Mouse (Mus musculus) hindbrain, embryonic 12.5 days (tissue): ENCODE data around the gene Adora1. TPM values are rescaled to one million over a fixed set of nuclear protein-coding genes. Genes with fewer than 3 reads are reported as not detected.

ENCODE experiments used
- ATAC-seq: fragments of 200-750 bp; cut with Nextera tagmentation; 2 replicates; pipeline ENCODE4 v1.8.0; 2017; ENCODE audit warnings: moderate TSS enrichment; ENCODE audit not compliant: low FRiP score
- H3K27ac ChIP-seq: fragments of 300-500 bp; sonication (generic); 2 replicates; pipeline ENCODE4 v1.5.1; 2016; ENCODE audit warnings: mild to moderate bottlenecking
- H3K27me3 ChIP-seq: fragments of 300-500 bp; sonication (generic); 2 replicates; pipeline ENCODE4 v1.6.1; 2016; ENCODE audit warnings: mild to moderate bottlenecking
- H3K36me3 ChIP-seq: fragments of 300-500 bp; sonication (generic); 2 replicates; pipeline ENCODE4 v1.6.1; 2016; ENCODE audit warnings: mild to moderate bottlenecking
- H3K4me1 ChIP-seq: fragments of 300-500 bp; sonication (generic); 2 replicates; pipeline ENCODE4 v1.6.1; 2016
- H3K4me2 ChIP-seq: fragments of 300-500 bp; sonication (generic); replicated peaks from 2 replicates; pipeline ENCODE4 v1.6.1; 2016; ENCODE audit warnings: mild to moderate bottlenecking
- H3K4me3 ChIP-seq: fragments of 300-500 bp; sonication (generic); 2 replicates; pipeline ENCODE4 v1.5.1; 2016; ENCODE audit warnings: mild to moderate bottlenecking
- H3K9ac ChIP-seq: fragments of 300-500 bp; sonication (generic); 2 replicates; pipeline ENCODE4 v1.6.1; 2016; ENCODE audit warnings: mild to moderate bottlenecking, moderate library complexity
- H3K9me3 ChIP-seq: fragments of 300-500 bp; sonication (generic); replicated peaks from 2 replicates; pipeline ENCODE4 v1.6.1; 2016; ENCODE audit warnings: mild to moderate bottlenecking
- WGBS: fragments of 180-500 bp; shearing (Covaris S2); methylation state at CpG from one replicate; pipeline ENCODE4 v1.1.7; 2016; 5-methylcytosine and 5-hydroxymethylcytosine counted together
- polyA plus RNA-seq: library from polyadenylated mRNA; unstranded; fragments of >200 nt; fragmentation: Nextera tagmentation; extraction: Ambion mirVana; gene quantifications from 2 replicates; pipeline ENCODE4 v1.2.1, GENCODE M21; 2016

Adora1 gene
- polyA plus RNA-seq, 1 experiment from 2014 or later = 2.4 TPM

DNA sequence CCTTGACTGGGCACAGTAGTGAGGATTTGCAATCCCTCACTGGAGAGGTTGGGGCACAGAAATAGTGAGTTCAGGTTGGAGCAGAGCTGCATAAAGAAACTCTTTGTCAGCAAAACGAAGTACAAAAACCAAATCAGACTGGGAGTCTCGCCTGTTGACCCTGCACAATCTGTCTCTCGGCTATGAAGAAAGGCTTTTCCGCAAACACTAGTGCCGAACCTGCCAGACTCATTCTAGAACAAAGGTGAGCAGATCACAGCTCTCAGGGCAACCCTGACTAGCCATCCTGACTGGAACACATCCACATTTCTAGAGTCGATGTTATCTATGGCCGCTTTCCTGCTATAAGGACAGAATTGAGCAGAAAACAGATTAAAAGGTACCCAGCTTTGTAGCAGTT lies 62.1 kb downstream of the Adora1 start:
- H3K27me3 ChIP-seq = no peaks in the 10 kb centered on the region
- H3K9ac ChIP-seq = no peak overlapping the region
- H3K4me1 ChIP-seq = no peaks in the 10 kb centered on the region
- no peak for ATAC-seq
- 58% methylated on average over 7 of the region's 7 CpGs for WGBS
- no peak overlapping the region for H3K4me3 ChIP-seq
- H3K9me3 ChIP-seq = no peaks in the 10 kb centered on the region
- no peak overlapping the region for H3K4me2 ChIP-seq
- H3K27ac ChIP-seq = no peak overlapping the region
- no peaks in the 10 kb centered on the region for H3K36me3 ChIP-seq

- WGBS = 93% methylated on average over 8 of the region's 8 CpGs
- no peak overlapping the region for H3K4me3 ChIP-seq
- ATAC-seq = no peak
- H3K4me1 ChIP-seq = peaks cover 2% of the 10 kb centered on the region
- H3K27ac ChIP-seq = no peak overlapping the region
- H3K9me3 ChIP-seq = 0 out of 2 replicates have a peak, but pooled peaks cover 5% of the 10 kb centered on the region
- H3K4me2 ChIP-seq = no peak overlapping the region
- no peaks in the 10 kb centered on the region for H3K36me3 ChIP-seq
- no peak overlapping the region for H3K9ac ChIP-seq
- H3K27me3 ChIP-seq = no peaks in the 10 kb centered on the region
Observed at GRCm38 (mm10) chr1:134168985-134169697, 66.1 kb downstream of the Adora1 start.

DNA sequence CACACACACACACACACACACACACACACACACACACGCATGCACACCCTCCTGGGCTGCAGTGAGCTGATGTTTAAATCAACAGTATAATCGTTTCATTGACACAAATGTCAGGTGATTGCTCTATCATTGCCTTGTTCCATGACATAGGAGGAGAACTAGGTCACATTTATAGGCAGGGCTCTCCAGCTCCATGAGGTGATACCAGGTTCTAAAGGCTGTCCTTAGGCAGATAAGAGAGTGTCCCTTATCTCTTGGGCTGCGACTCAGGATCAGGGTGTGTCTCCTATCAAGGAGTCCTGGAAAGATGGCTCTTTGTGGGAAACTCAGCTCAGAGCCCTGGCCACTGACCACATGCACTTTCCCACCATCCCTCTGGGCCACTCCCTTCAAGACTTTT lies 66.7 kb downstream of the Adora1 start:
- Histone ChIP-seq H3K9ac (no peak overlapping the region), H3K4me3 (no peak overlapping the region), H3K27me3 (no peaks in the 10 kb centered on the region)

DNA sequence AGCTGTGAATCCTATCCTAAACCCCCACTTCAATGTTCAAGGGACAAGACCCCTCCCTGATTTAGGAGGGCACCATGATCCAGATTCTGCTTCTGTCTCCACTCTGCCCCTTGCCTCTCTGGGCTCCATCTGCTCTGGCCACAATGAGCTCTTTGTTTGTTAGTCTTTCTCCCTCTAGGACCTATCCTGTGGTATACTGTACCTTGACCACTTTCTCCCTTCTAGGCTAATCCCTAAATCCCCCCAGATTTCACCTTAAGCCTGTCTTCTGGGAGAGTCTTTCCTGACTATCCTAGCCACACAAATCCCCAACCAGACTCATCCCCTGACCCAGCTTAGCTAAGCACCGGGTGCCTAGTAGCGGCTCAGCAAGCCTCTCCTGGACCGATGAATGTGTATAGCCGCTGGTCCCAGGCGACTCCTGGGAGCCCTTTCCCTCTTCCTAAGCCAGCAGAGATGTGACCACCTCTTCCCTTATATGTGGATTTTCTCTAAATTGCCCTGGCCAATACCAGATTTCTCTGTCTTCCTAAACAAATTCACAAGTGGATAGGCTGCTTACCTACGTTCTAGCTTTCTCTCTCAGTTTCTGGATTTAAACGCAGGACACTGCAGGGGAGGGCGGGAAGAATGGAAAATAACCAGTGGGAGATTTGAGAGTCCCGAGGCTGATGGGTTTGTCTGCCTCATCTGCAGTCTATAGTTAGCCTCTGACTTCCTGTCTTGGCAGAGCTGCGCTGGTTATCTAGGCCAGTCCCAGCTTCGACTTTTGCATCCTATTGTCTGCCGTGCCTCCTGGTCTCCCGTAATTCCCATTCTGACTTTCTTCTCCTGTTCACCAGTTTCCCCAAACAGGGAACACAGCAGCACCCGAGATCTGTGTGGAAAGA lies 67.6 kb downstream of the Adora1 start:
- 0 out of 2 replicates have a peak, but pooled peaks cover 5% of the 10 kb centered on the region for H3K9me3 ChIP-seq
- no peak overlapping the region for H3K4me3 ChIP-seq
- no peak overlapping the region for H3K4me2 ChIP-seq
- no peak overlapping the region for H3K27ac ChIP-seq
- H3K36me3 ChIP-seq = no peaks in the 10 kb centered on the region
- no peak overlapping the region for H3K9ac ChIP-seq
- no peak for ATAC-seq
- H3K27me3 ChIP-seq = no peaks in the 10 kb centered on the region
- H3K4me1 ChIP-seq = peaks cover 2% of the 10 kb centered on the region
- WGBS = 60% methylated on average over 14 of the region's 14 CpGs

More for the DNA sequence above, 66.7 kb downstream of the Adora1 start:
- Histone ChIP-seq H3K4me1 (peaks cover 2% of the 10 kb centered on the region), H3K27ac (no peak overlapping the region), H3K36me3 (no peaks in the 10 kb centered on the region), H3K9me3 (0 out of 2 replicates have a peak, but pooled peaks cover 5% of the 10 kb centered on the region), H3K4me2 (no peak overlapping the region)
- WGBS = 86% methylated on average over 3 of the region's 3 CpGs
- ATAC-seq = no peak

GRCm38 (mm10) chr1:134166547-134166946 lies 68.7 kb downstream of the Adora1 start:
- Histone ChIP-seq H3K4me1 (peaks cover 2% of the 10 kb centered on the region), H3K9ac (no peak overlapping the region), H3K4me3 (no peak overlapping the region), H3K27me3 (no peaks in the 10 kb centered on the region), H3K9me3 (0 out of 2 replicates have a peak, but pooled peaks cover 5% of the 10 kb centered on the region), H3K27ac (no peak overlapping the region), H3K4me2 (no peak overlapping the region), H3K36me3 (no peaks in the 10 kb centered on the region)
- 87% methylated on average over 3 of the region's 3 CpGs for WGBS
- ATAC-seq = no peak

DNA sequence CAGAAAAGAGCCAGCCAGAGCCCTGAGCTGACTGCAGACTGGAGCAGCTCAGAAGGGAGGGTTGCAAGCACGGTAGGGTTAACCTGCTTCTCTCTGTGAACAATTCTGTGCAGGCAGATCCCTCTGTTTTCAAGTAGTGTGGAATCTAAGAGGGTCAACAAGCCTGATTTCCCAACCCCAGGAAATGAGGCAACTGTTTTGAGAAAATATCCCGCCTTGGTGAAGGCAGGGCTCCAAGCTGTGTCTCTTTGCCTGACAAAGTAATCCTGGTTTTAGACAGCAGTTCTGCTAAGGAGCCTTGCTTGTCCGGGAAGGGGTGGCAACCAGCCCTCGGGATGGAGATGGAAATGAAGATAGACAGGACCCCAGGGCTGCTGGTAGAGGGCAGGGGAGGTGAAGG lies 70.8 kb downstream of the Adora1 start:
- Histone ChIP-seq H3K4me2 (no peak overlapping the region), H3K27ac (no peak overlapping the region), H3K4me1 (peaks cover 2% of the 10 kb centered on the region), H3K9ac (no peak overlapping the region), H3K9me3 (0 out of 2 replicates have a peak, but pooled peaks cover 5% of the 10 kb centered on the region), H3K36me3 (no peaks in the 10 kb centered on the region), H3K4me3 (no peak overlapping the region), H3K27me3 (no peaks in the 10 kb centered on the region)
- no peak for ATAC-seq
- 56% methylated on average over 4 of the region's 4 CpGs for WGBS

GRCm38 (mm10) chr1:134163476-134163875 lies 71.8 kb downstream of the Adora1 start:
- WGBS = 87% methylated on average over 7 of the region's 7 CpGs
- ATAC-seq = no peak

GRCm38 (mm10) chr1:134162510-134163225 lies 72.6 kb downstream of the Adora1 start:
- H3K27me3 ChIP-seq = no peaks in the 10 kb centered on the region
- peaks cover 2% of the 10 kb centered on the region for H3K4me1 ChIP-seq
- no peak overlapping the region for H3K4me2 ChIP-seq
- H3K27ac ChIP-seq = no peak overlapping the region
- WGBS = 85% methylated on average over 6 of the region's 6 CpGs
- H3K9me3 ChIP-seq = 0 out of 2 replicates have a peak, but pooled peaks cover 5% of the 10 kb centered on the region
- no peak for ATAC-seq
- H3K9ac ChIP-seq = no peak overlapping the region
- no peak overlapping the region for H3K4me3 ChIP-seq
- H3K36me3 ChIP-seq = no peaks in the 10 kb centered on the region

More at GRCm38 (mm10) chr1:134163476-134163875, 71.8 kb downstream of the Adora1 start:
- Histone ChIP-seq H3K4me2 (no peak overlapping the region), H3K4me1 (peaks cover 2% of the 10 kb centered on the region), H3K9ac (no peak overlapping the region), H3K27me3 (no peaks in the 10 kb centered on the region), H3K27ac (no peak overlapping the region), H3K36me3 (no peaks in the 10 kb centered on the region), H3K9me3 (0 out of 2 replicates have a peak, but pooled peaks cover 5% of the 10 kb centered on the region), H3K4me3 (no peak overlapping the region)

DNA sequence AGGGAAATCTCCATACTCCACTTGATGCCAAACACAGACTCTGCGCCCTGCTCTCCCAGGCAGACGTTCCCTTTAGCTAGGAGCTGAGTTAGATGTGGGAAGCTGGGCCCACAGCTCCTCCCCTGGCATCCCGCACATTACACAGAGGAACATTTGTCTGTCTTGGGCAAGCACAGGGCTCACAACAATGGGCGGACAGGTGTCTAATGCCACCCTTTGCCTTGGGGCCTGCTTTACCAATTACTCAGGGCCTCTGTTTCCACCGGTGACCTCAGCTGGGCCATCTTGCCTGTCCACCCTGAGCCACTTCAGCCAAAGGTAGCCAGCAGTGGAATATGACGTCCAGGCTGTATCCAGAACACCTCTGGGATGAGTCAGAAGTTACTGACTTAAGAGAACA lies 73.8 kb downstream of the Adora1 start:
- Histone ChIP-seq H3K27ac (no peak overlapping the region), H3K4me3 (no peak overlapping the region), H3K9ac (no peak overlapping the region), H3K36me3 (no peaks in the 10 kb centered on the region), H3K9me3 (0 out of 2 replicates have a peak, but pooled peaks cover 1% of the 10 kb centered on the region), H3K4me2 (no peak overlapping the region), H3K27me3 (no peaks in the 10 kb centered on the region), H3K4me1 (peaks cover 2% of the 10 kb centered on the region)
- WGBS = 82% methylated on average over 6 of the region's 6 CpGs
- ATAC-seq = no peak

DNA sequence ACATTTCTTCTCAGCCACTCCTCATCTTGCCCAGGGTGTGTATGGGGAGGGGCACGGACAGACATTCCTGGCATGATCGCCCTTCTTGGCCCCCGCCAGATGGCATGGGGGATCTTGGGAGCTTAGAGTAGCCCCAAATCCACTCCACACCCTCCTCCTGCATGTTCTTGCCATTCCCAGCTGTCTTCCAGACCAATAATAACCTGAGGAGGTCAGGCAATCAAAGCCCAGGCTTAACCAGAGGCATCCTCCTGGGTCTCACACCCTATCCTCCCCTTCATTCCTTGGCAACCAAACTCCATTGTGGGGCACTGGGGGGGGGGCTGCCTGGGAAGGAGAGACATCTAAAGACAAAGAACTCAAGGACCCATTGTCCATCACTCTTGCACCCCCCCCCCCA lies 74.8 kb downstream of the Adora1 start:
- 93% methylated on average over 3 of the region's 3 CpGs for WGBS
- H3K9ac ChIP-seq = no peak overlapping the region
- peaks cover 2% of the 10 kb centered on the region for H3K4me1 ChIP-seq
- no peak overlapping the region for H3K27ac ChIP-seq
- no peaks in the 10 kb centered on the region for H3K9me3 ChIP-seq
- H3K4me2 ChIP-seq = no peak overlapping the region
- ATAC-seq = no peak
- H3K4me3 ChIP-seq = no peak overlapping the region
- no peaks in the 10 kb centered on the region for H3K27me3 ChIP-seq
- H3K36me3 ChIP-seq = no peaks in the 10 kb centered on the region

DNA sequence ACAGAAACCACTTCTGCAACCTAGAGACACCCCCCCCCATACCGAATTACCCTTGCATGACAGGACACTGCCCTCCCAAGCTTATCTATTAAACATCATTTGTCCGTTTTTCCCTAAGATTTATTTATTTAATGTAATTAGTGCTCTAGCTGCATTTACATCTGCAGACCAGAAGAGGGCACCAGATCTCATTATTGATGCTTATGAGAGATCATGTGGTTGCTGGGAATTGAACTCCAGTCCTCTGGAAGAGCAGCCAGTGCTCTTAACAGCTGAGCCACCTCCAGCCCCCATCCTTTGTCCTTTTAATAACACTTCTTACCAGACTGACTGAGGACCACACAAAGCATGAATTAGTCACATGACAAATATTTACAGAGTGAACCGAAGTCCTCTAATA lies 80.6 kb downstream of the Adora1 start:
- WGBS = 52% methylated on average over 3 of the region's 3 CpGs
- peaks cover 4% of the 10 kb centered on the region; the same call in 1 of the 2 replicates for H3K9me3 ChIP-seq
- H3K27ac ChIP-seq = no peak overlapping the region
- no peaks in the 10 kb centered on the region for H3K4me1 ChIP-seq
- no peak for ATAC-seq
- H3K4me2 ChIP-seq = no peak overlapping the region
- peaks cover 6% of the 10 kb centered on the region; the same call in 1 of the 2 replicates for H3K27me3 ChIP-seq
- no peaks in the 10 kb centered on the region for H3K36me3 ChIP-seq
- H3K4me3 ChIP-seq = no peak overlapping the region
- H3K9ac ChIP-seq = no peak overlapping the region

DNA sequence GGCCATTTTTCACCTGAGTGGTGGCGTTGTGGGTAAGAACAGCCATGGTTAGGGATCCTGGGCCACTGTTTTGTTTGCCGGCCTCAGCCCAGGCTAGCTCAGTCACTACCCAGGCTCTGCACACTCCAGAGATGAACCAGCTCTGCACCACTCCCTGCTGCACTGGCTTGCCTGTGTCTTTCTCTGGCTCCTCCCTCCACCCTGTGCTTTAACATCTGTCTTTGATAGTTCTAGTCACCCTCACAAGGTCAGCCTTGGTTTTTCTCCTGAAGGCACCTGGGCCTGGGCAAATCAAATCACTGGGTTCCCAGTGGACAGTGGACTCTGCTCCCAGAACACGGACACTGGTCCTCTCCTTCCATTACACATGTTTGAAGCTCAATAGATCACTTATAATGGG lies 81.1 kb downstream of the Adora1 start:
- no peak for ATAC-seq
- Histone ChIP-seq H3K9ac (no peak overlapping the region), H3K9me3 (peaks cover 4% of the 10 kb centered on the region; the same call in 1 of the 2 replicates), H3K27ac (no peak overlapping the region), H3K4me3 (no peak overlapping the region), H3K36me3 (no peaks in the 10 kb centered on the region), H3K4me1 (no peaks in the 10 kb centered on the region), H3K4me2 (no peak overlapping the region), H3K27me3 (peaks cover 6% of the 10 kb centered on the region; the same call in 1 of the 2 replicates)
- 88% methylated on average over 3 of the region's 3 CpGs for WGBS
